Mouse (Mus musculus) lung, embryonic 16.5 days (tissue): ENCODE measurements around the gene Maats1. TPM values are rescaled to one million over a fixed set of nuclear protein-coding genes. Genes with fewer than 3 reads are reported as not detected.
A peak's percentile ranks its signal among the peaks of the same experiment; 100 is the strongest.

Source experiments
- ATAC-seq: fragments of 200-750 bp; cut with Nextera tagmentation; 2 replicates; pipeline ENCODE4 v1.8.0; 2017; ENCODE audit warnings: low read depth, mild to moderate bottlenecking, moderate library complexity
- H3K27ac ChIP-seq: fragments of 300-500 bp; sonication (generic); 2 replicates; pipeline ENCODE4 v1.5.1; 2014; ENCODE audit warnings: mild to moderate bottlenecking, control low read depth, low read length
- H3K27me3 ChIP-seq: fragments of 300-500 bp; sonication (generic); 2 replicates; pipeline ENCODE4 v1.6.1; 2014; ENCODE audit warnings: low read depth, low read length, mixed read lengths; ENCODE audit not compliant: control insufficient read depth, insufficient read depth
- H3K36me3 ChIP-seq: fragments of 300-500 bp; sonication (generic); 2 replicates; pipeline ENCODE4 v1.6.1; 2014; ENCODE audit warnings: low read length; ENCODE audit not compliant: control insufficient read depth, insufficient read depth
- H3K4me1 ChIP-seq: fragments of 300-500 bp; sonication (generic); replicated peaks from 2 replicates; pipeline ENCODE4 v1.6.1; 2014; ENCODE audit warnings: low read length, mixed read lengths; ENCODE audit not compliant: control insufficient read depth, insufficient read depth
- H3K4me2 ChIP-seq: fragments of 300-500 bp; sonication (generic); 2 replicates; pipeline ENCODE4 v1.6.1; 2014; ENCODE audit warnings: low read depth, low read length, control low read depth
- H3K4me3 ChIP-seq: fragments of 300-500 bp; sonication (generic); 2 replicates; pipeline ENCODE4 v1.5.1; 2014; ENCODE audit warnings: mild to moderate bottlenecking, low read length, control low read depth
- H3K9ac ChIP-seq: fragments of 300-500 bp; sonication (generic); 2 replicates; pipeline ENCODE4 v1.6.1; 2014; ENCODE audit warnings: low read length, control low read depth
- H3K9me3 ChIP-seq: fragments of 300-500 bp; sonication (generic); 2 replicates; pipeline ENCODE4 v1.6.1; 2016; ENCODE audit warnings: low read length; ENCODE audit not compliant: control insufficient read depth
- WGBS: fragments of 180-500 bp; shearing (Covaris S2); extraction: QIAGEN DNeasy Blood & Tissue Kit; methylation state at CpG from one replicate; pipeline ENCODE4 v1.1.7; 2014; 5-methylcytosine and 5-hydroxymethylcytosine counted together
- polyA plus RNA-seq: library from polyadenylated mRNA; unstranded; fragments of >200 nt; fragmentation: Nextera tagmentation; extraction: Ambion mirVana; gene quantifications from 2 replicates; pipeline ENCODE4 v1.2.1, GENCODE M21; 2015

The Maats1 gene
- polyA plus RNA-seq, 1 experiment from 2014 or later = 1.9 TPM

- peaks cover 10% of the 10 kb centered on the region; the same call in 1 of the 2 replicates for H3K4me1 ChIP-seq
- no peak overlapping the region for H3K27ac ChIP-seq
- no peak overlapping the region for H3K4me2 ChIP-seq
- 74% methylated on average over 10 of the region's 10 CpGs for WGBS
- no peak overlapping the region for H3K4me3 ChIP-seq
- no peaks in the 10 kb centered on the region for H3K36me3 ChIP-seq
- H3K9ac ChIP-seq = no peak overlapping the region
- no peak for ATAC-seq
- no peaks in the 10 kb centered on the region for H3K9me3 ChIP-seq
- no peaks in the 10 kb centered on the region for H3K27me3 ChIP-seq
Observed at GRCm38 (mm10) chr16:38365390-38365789, 23.4 kb upstream of the Maats1 start.

- Histone ChIP-seq H3K4me2 (no peak overlapping the region), H3K9ac (no peak overlapping the region), H3K27me3 (no peaks in the 10 kb centered on the region), H3K4me1 (peaks cover 10% of the 10 kb centered on the region; the same call in 1 of the 2 replicates), H3K9me3 (no peaks in the 10 kb centered on the region), H3K36me3 (no peaks in the 10 kb centered on the region), H3K27ac (no peak overlapping the region), H3K4me3 (no peak overlapping the region)
- ATAC-seq = no peak
- WGBS = 71% methylated on average over 7 of the region's 7 CpGs
Observed at GRCm38 (mm10) chr16:38363657-38364056, 21.7 kb upstream of the Maats1 start.

- Histone ChIP-seq H3K27me3 (no peaks in the 10 kb centered on the region), H3K36me3 (no peaks in the 10 kb centered on the region), H3K27ac (no peak overlapping the region), H3K4me3 (no peak overlapping the region), H3K4me2 (no peak overlapping the region), H3K9me3 (no peaks in the 10 kb centered on the region), H3K9ac (no peak overlapping the region), H3K4me1 (peaks cover 10% of the 10 kb centered on the region; the same call in 1 of the 2 replicates)
- no peak for ATAC-seq
- WGBS = 40% methylated on average over 3 of the region's 3 CpGs
Observed at GRCm38 (mm10) chr16:38363256-38363595, 21.3 kb upstream of the Maats1 start.

- no peaks in the 10 kb centered on the region for H3K36me3 ChIP-seq
- H3K4me3 ChIP-seq = no peak overlapping the region
- 0 out of 2 replicates have a peak, but pooled peaks have one; percentile 34 for ATAC-seq
- H3K9ac ChIP-seq = peak overlapping the region; percentile 30; the same call in 1 of the 2 replicates
- 50% methylated on average over 20 of the region's 20 CpGs for WGBS
- H3K4me2 ChIP-seq = peak overlapping the region; percentile 1
- no peaks in the 10 kb centered on the region for H3K9me3 ChIP-seq
- H3K27me3 ChIP-seq = no peaks in the 10 kb centered on the region
- peak overlapping the region; percentile 4; the same call in 1 of the 2 replicates for H3K27ac ChIP-seq
- peaks cover 10% of the 10 kb centered on the region; the same call in 1 of the 2 replicates for H3K4me1 ChIP-seq
Observed at GRCm38 (mm10) chr16:38362493-38363255, 20.7 kb upstream of the Maats1 start.

- H3K4me1 ChIP-seq = peaks cover 10% of the 10 kb centered on the region; the same call in 1 of the 2 replicates
- H3K27ac ChIP-seq = peak within 1 kb of the TSS; percentile 4; the same call in 1 of the 2 replicates
- peak within 1 kb of the TSS; percentile 30; the same call in 1 of the 2 replicates for H3K9ac ChIP-seq
- H3K36me3 ChIP-seq = no peaks in the 10 kb centered on the region
- H3K9me3 ChIP-seq = no peaks in the 10 kb centered on the region
- peak within 1 kb of the TSS; percentile 1 for H3K4me2 ChIP-seq
- WGBS = 11% methylated on average over 10 of the region's 10 CpGs
- no peaks in the 10 kb centered on the region for H3K27me3 ChIP-seq
- H3K4me3 ChIP-seq = no peak within 1 kb of the TSS
- peak; percentile 68; the same call in 1 of the 2 replicates for ATAC-seq
Observed at GRCm38 (mm10) chr16:38361933-38362332, 20.0 kb upstream of the Maats1 start, which contains the start of gene Popdc2. Popdc2 (plus strand) TSS chr16:38362209.

GRCm38 (mm10) chr16:38360317-38360716 is 18.4 kb upstream of the Maats1 start:
- no peak for ATAC-seq
- 26% methylated on average over 2 of the region's 2 CpGs for WGBS
- Histone ChIP-seq H3K27me3 (no peaks in the 10 kb centered on the region), H3K27ac (no peak overlapping the region), H3K4me1 (peaks cover 10% of the 10 kb centered on the region; the same call in 1 of the 2 replicates), H3K4me3 (no peak overlapping the region), H3K36me3 (no peaks in the 10 kb centered on the region), H3K9me3 (no peaks in the 10 kb centered on the region), H3K9ac (no peak overlapping the region), H3K4me2 (no peak overlapping the region)

GRCm38 (mm10) chr16:38359857-38360256 is 17.9 kb upstream of the Maats1 start:
- Histone ChIP-seq H3K4me3 (no peak overlapping the region), H3K27me3 (no peaks in the 10 kb centered on the region), H3K4me1 (peaks cover 10% of the 10 kb centered on the region; the same call in 1 of the 2 replicates), H3K36me3 (no peaks in the 10 kb centered on the region), H3K4me2 (no peak overlapping the region), H3K9ac (no peak overlapping the region), H3K27ac (no peak overlapping the region), H3K9me3 (no peaks in the 10 kb centered on the region)
- 49% methylated on average over 3 of the region's 3 CpGs for WGBS
- no peak for ATAC-seq

- Histone ChIP-seq H3K9ac (no peak overlapping the region), H3K36me3 (no peaks in the 10 kb centered on the region), H3K27me3 (no peaks in the 10 kb centered on the region), H3K4me2 (no peak overlapping the region), H3K4me3 (no peak overlapping the region), H3K27ac (no peak overlapping the region), H3K4me1 (peaks cover 10% of the 10 kb centered on the region; the same call in 1 of the 2 replicates), H3K9me3 (no peaks in the 10 kb centered on the region)
- no peak for ATAC-seq
- WGBS = 95% methylated on average over 2 of the region's 2 CpGs
Observed at GRCm38 (mm10) chr16:38359241-38359640, 17.3 kb upstream of the Maats1 start.

- Histone ChIP-seq H3K27ac (no peak overlapping the region), H3K4me2 (no peak overlapping the region), H3K9ac (no peak overlapping the region), H3K27me3 (no peaks in the 10 kb centered on the region), H3K9me3 (no peaks in the 10 kb centered on the region), H3K4me3 (no peak overlapping the region), H3K36me3 (no peaks in the 10 kb centered on the region), H3K4me1 (peaks cover 10% of the 10 kb centered on the region; the same call in 1 of the 2 replicates)
- ATAC-seq = no peak
- 82% methylated on average over 6 of the region's 6 CpGs for WGBS
Observed at GRCm38 (mm10) chr16:38358256-38358812, 16.4 kb upstream of the Maats1 start.
